Mouse (Mus musculus) kidney, adult 2 months (tissue): ENCODE measurements around the gene Pigr. TPM values are rescaled to one million over a fixed set of nuclear protein-coding genes. Genes with fewer than 3 reads are reported as not detected.

ENCODE experiments used
- DNase-seq: peaks from one replicate; pipeline ENCODE4 v3.0.0; 2021
- H3K27ac ChIP-seq: fragments of 200-500 bp; 2 replicates; pipeline ENCODE4 v1.5.1; 2012; ENCODE audit warnings: low read depth, low read length, control low read depth, inconsistent platforms; ENCODE audit not compliant: insufficient read depth
- H3K27me3 ChIP-seq: fragments of 200-500 bp; replicated peaks from 2 replicates; pipeline ENCODE4 v1.6.1; 2012; ENCODE audit warnings: mild to moderate bottlenecking, moderate library complexity, low read length, inconsistent platforms; ENCODE audit not compliant: control insufficient read depth, insufficient read depth
- H3K36me3 ChIP-seq: fragments of 200-500 bp; 2 replicates; pipeline ENCODE4 v1.6.1; 2012; ENCODE audit warnings: mild to moderate bottlenecking, moderate library complexity, low read length, inconsistent platforms; ENCODE audit not compliant: control insufficient read depth, insufficient read depth
- H3K4me1 ChIP-seq: fragments of 200-500 bp; 2 replicates; pipeline ENCODE4 v1.6.1; 2011; ENCODE audit warnings: low read length; ENCODE audit not compliant: control insufficient read depth, insufficient read depth
- H3K4me3 ChIP-seq: fragments of 200-500 bp; 2 replicates; pipeline ENCODE4 v1.5.1; 2011; ENCODE audit warnings: mild to moderate bottlenecking, low read depth, low read length, control low read depth; ENCODE audit not compliant: insufficient read depth
- CTCF ChIP-seq: fragments of 200-500 bp; conservative IDR thresholded peaks from 2 replicates; pipeline ENCODE4 v1.5.1; 2011; ENCODE audit warnings: low read depth, mild to moderate bottlenecking, control low read depth, low read length, moderate library complexity, mixed read lengths; ENCODE audit not compliant: insufficient read depth, insufficient read length
- POLR2A ChIP-seq: fragments of 200-500 bp; IDR thresholded peaks from one replicate; pipeline ENCODE4 v1.6.1; 2011; ENCODE audit warnings: low read depth, low read length, control low read depth
- WGBS: fragments of 180-500 bp; shearing (Covaris S2); methylation state at CpG from one replicate; pipeline ENCODE4 v1.1.7; 2018; 5-methylcytosine and 5-hydroxymethylcytosine counted together
- polyA plus RNA-seq: library from polyadenylated mRNA; depleted of rRNA; stranded (reverse); fragments of >200 nt; gene quantifications from 2 replicates; pipeline ENCODE4 v1.2.3, GENCODE M21; 2012; rRNA removed

The Pigr gene
- polyA plus RNA-seq, 1 experiment, result 26.4 TPM

DNA sequence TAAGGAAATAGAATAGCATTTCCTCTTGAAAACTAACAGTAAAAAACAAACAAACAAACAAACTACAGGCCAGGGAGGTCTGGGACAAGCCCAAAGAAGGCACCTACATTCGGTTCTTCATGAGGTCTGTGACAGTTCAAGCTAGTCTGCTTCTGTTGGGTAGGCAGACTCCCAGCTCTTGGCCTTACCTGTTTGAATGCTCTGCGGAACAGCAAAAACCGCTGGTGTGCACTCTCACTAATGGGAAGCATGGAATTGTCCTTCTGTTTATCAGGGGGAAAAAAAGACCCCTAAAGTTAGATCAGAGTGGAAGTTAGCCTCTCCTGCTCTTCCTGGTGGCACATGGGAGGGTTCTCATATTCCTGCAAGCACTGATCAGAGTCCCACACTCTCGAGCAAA, 56.7 kb downstream of the Pigr start:
- Histone ChIP-seq H3K27me3 (no peaks in the 10 kb centered on the region), H3K27ac (no peak overlapping the region), H3K36me3 (no peaks in the 10 kb centered on the region), H3K4me1 (no peaks in the 10 kb centered on the region), H3K4me3 (no peak overlapping the region)
- TF ChIP-seq CTCF (no peak), POLR2A (no peak)
- no peak for DNase-seq
- 83% methylated on average over 4 of the region's 4 CpGs for WGBS

- Histone ChIP-seq H3K36me3 (no peaks in the 10 kb centered on the region), H3K27me3 (no peaks in the 10 kb centered on the region), H3K4me3 (no peak within 1 kb of the TSS), H3K4me1 (no peaks in the 10 kb centered on the region), H3K27ac (no peak within 1 kb of the TSS)
- no peak for DNase-seq
- TF ChIP-seq CTCF (no peak), POLR2A (no peak)
Measured at GRCm38 (mm10) chr1:130887354-130887753, 60.9 kb downstream of the Pigr start, which contains the start of gene Il24. Gene Il24 (minus strand): TSS chr1:130887454.

DNA sequence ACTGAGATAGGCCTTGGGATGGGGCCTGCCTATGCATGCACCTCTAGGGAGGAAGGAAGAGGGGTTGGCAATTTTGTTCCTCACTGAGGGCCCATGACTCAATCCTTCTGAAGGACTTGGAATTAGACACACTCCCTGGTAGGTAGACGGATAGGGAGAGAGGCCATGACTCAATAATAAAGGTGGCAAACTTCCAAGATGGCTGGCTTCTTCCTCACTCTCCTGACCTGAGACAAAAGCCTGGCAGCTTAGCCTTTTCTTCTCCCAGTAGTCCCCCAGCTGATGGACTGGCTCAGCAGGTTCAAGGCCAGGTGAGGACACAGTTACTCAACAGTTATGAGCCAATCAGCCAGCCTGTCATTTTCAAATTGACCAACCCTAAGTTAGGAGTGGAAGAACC, 66.0 kb downstream of the Pigr start:
- DNase-seq, result no peak
- Histone ChIP-seq H3K36me3 (no peaks in the 10 kb centered on the region), H3K4me3 (no peak overlapping the region), H3K4me1 (no peaks in the 10 kb centered on the region), H3K27me3 (no peaks in the 10 kb centered on the region), H3K27ac (no peak overlapping the region)
- TF ChIP-seq POLR2A (no peak), CTCF (no peak)
- 79% methylated on average over 1 of the region's 1 CpGs for WGBS

DNA sequence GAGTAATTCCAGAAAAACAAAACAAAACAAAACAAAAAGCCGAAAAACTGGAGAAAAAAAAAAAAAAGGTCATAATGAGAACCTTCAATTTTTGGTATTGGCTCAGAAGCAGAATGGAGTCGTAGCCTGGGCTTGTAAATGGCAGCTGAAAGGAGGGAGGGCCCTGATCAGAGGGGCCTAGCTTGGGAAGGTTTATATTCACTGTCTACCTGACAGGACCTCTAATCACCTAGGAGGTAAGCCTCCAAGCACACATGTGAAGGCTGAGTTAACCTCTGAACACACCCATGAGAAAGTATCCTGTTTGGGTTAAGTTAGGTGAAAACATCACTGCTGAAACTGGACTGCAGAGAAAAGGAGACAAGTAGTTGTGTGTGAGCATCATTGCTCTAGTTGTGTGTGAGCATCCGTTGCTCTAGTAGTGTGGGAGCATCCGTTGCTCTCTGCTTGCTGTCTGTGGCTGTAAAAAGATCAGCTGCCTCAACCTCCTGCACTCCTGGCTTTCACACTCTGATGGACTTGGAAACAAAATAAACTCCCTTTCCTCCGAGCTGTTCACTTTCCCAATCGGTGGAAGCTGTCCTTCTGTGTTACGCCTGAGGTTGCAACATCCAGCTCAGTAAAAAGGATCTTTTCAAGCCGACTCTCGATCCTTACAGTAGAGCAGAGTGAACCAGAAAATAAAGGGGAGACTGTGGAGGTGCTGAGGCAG, 67.0 kb downstream of the Pigr start:
- Histone ChIP-seq H3K4me3 (no peak overlapping the region), H3K4me1 (no peaks in the 10 kb centered on the region), H3K27ac (no peak overlapping the region), H3K27me3 (no peaks in the 10 kb centered on the region), H3K36me3 (no peaks in the 10 kb centered on the region)
- DNase-seq, result no peak
- TF ChIP-seq CTCF (no peak), POLR2A (no peak)
- WGBS, result 46% methylated on average over 9 of the region's 9 CpGs

DNA sequence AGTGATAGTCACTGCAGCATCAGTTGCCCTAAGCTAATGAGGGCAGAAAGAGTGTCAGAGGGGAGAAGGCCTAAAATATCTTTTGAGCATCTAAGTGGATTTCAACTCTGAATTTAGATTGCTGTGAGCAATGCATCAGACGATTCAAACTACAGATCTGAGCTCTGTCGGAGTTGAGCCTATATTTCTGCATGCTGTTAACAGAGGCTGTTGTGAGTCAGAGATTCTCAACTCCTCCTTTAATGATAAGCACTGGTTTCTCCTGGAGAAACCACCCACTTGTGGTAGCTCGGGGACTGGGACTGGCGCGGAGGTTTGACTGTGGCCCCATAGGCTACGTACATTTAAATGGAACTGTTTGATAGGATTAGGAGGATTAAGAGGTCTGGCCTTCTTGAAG, 68.0 kb downstream of the Pigr start:
- no peak for DNase-seq
- H3K36me3 ChIP-seq, result no peaks in the 10 kb centered on the region
- no peak overlapping the region for H3K4me3 ChIP-seq
- no peaks in the 10 kb centered on the region for H3K4me1 ChIP-seq
- no peaks in the 10 kb centered on the region for H3K27me3 ChIP-seq
- TF ChIP-seq CTCF (no peak), POLR2A (no peak)
- 89% methylated on average over 6 of the region's 6 CpGs for WGBS
- H3K27ac ChIP-seq, result no peak overlapping the region

Other genes starting within 250 kb of the Pigr start
- gene Zp3r, start 197.1 kb upstream of the Pigr start, polyA plus RNA-seq, result 0.10 TPM in 1 of 2 replicates, not detected in the other
- gene C4bp, start 165.1 kb upstream of the Pigr start, polyA plus RNA-seq, result 0.08 and 0.19 TPM in 2 replicates
- not detected in 2 replicates for gene Gm29427, start 110.9 kb upstream of the Pigr start, polyA plus RNA-seq
- 1.2 and 1.3 TPM in 2 replicates for gene Yod1, start 109.4 kb upstream of the Pigr start, polyA plus RNA-seq
- 7.8 and 9.2 TPM in 2 replicates for gene Pfkfb2, start 97.4 kb upstream of the Pigr start, polyA plus RNA-seq
- gene AA986860, start 94.7 kb upstream of the Pigr start, polyA plus RNA-seq, result 8.8 and 9.8 TPM in 2 replicates
- 4.0 and 4.2 TPM in 2 replicates for gene Fcamr, start 25.8 kb upstream of the Pigr start, polyA plus RNA-seq
- gene Fcmr, start 39.0 kb downstream of the Pigr start, polyA plus RNA-seq, result 5.3 and 16.2 TPM in 2 replicates
- 0.06 TPM in 1 of 2 replicates, not detected in the other for gene Il24, start 60.8 kb downstream of the Pigr start, polyA plus RNA-seq
- not detected in 2 replicates for gene Il20, start 84.8 kb downstream of the Pigr start, polyA plus RNA-seq
- gene Il19, start 113.4 kb downstream of the Pigr start, polyA plus RNA-seq, result not detected in 2 replicates
- gene Il10, start 193.2 kb downstream of the Pigr start, polyA plus RNA-seq, result not detected in 2 replicates